8 mouse cellular contexts compared by ENCODE assay signal in genomic region chr4:143161619-143162479, GRCm38 (mm10). TPM values are rescaled to one million over a fixed set of nuclear protein-coding genes. Genes with fewer than 3 reads are reported as not detected.
DNase-seq lines count a peak whose midpoint lies in the region; ATAC-seq and TF ChIP-seq lines count a peak whose summit lies in the region.

No protein-coding gene starts in this region.

- H3K36me3 ChIP-seq in megakaryocyte, embryonic 14.5 days (replicated peaks; ENCODE audit: low read length) = peaks cover 20% of the 10 kb centered on the region

- no peaks in the 10 kb centered on the region for H3K27me3 ChIP-seq in megakaryocyte, embryonic 14.5 days (replicated peaks)

- peak; percentile 96 for TF ChIP-seq POLR2A in cortical plate, adult 2 months (IDR thresholded peaks at IDR 0.05; ENCODE audit: extremely low read depth, insufficient read depth, low read length)

- DNase-seq in gastrocnemius, adult 8-10 months (ENCODE audit: low spot score in 2 of 2) = peak; percentile 99
- peak; percentile 77 for DNase-seq in hindlimb bud, embryonic 11.5 days (ENCODE audit: extremely low spot score, low read depth, low spot score)
- DNase-seq in left cerebral cortex, adult 8-10 months (ENCODE audit: low spot score in 2 of 2) = peak; percentile 98 to 99
- DNase-seq in right cerebral cortex, postnatal 10 days (ENCODE audit: low spot score in 2 of 2) = peak; percentile 100
- peak; percentile 98 for DNase-seq in urinary bladder, postnatal 25 days (ENCODE audit: low spot score)

- peaks cover 9% of the 10 kb centered on the region for H3K4me1 ChIP-seq in cortical plate, adult 2 months (ENCODE audit: control insufficient read depth, insufficient read depth, low read length)
- H3K4me1 ChIP-seq in megakaryocyte, embryonic 14.5 days = peaks cover 44% of the 10 kb centered on the region

- H3K9me3 ChIP-seq in megakaryocyte, embryonic 14.5 days = no peaks in the 10 kb centered on the region

- ATAC-seq in activated CD4-positive, CD25-positive, alpha-beta regulatory T cell, adult 4 months = peak; percentile 95

- H3K27ac ChIP-seq in cortical plate, adult 2 months (ENCODE audit: insufficient read depth, low read length) = peak overlapping the region; percentile 92

- no peak for TF ChIP-seq CTCF in cortical plate, adult 2 months (IDR thresholded peaks at IDR 0.05; ENCODE audit: extremely low read depth, insufficient read depth, low read length)

- H3K4me3 ChIP-seq in cortical plate, adult 2 months (ENCODE audit: insufficient read depth, low read length) = peak overlapping the region; percentile 88
- H3K4me3 ChIP-seq in megakaryocyte, embryonic 14.5 days (replicated peaks) = peak overlapping the region; percentile 98

RNA-seq across cellular contexts. Expression of gene Prdm2, which starts 50.9 kb away (rescaled TPM):
- polyA plus RNA-seq in activated CD4-positive, CD25-positive, alpha-beta regulatory T cell, adult 4 months (2017; shearing (Covaris generic)) = 10 to 100 TPM; 27.6 to 31.4 TPM
- polyA plus RNA-seq in cortical plate, adult 2 months (2012; rRNA removed) = 17.2 and 18.4 TPM in 2 replicates
- total RNA-seq in gastrocnemius, adult 8-10 months (2022) = 10 to 100 TPM; 20.3 to 28.1 (median 25.8) TPM
- total RNA-seq in left cerebral cortex, adult 8-10 months (2022) = 10 to 100 TPM; 35.9 to 40.1 (median 39.0) TPM
- polyA plus RNA-seq in megakaryocyte, embryonic 14.5 days (2012; ENCODE audit: insufficient read depth, low replicate concordance) = 1.2 and 4.5 TPM in 2 replicates

Comparison
In these comparisons a context has a peak if more than half of its experiments do, and no peak if none do; other contexts are left out.
1. Peak in every context shown above with its lines: DNase-seq, ATAC-seq, H3K4me3 ChIP-seq and H3K27ac ChIP-seq.